Mouse (Mus musculus) intestine, embryonic 15.5 days (tissue): Measurements from ENCODE around the gene Gm10112. TPM values are rescaled to one million over a fixed set of nuclear protein-coding genes. Genes with fewer than 3 reads are reported as not detected.

Experiments used
- ATAC-seq: fragments of 200-750 bp; cut with Nextera tagmentation; 2 replicates; pipeline ENCODE4 v1.8.0; 2017; ENCODE audit warnings: moderate TSS enrichment, moderate library complexity
- H3K27ac ChIP-seq: fragments of 300-500 bp; sonication (generic); 2 replicates; pipeline ENCODE4 v1.5.1; 2015; ENCODE audit warnings: mild to moderate bottlenecking, inconsistent platforms
- H3K27me3 ChIP-seq: fragments of 300-500 bp; sonication (generic); replicated peaks from 2 replicates; pipeline ENCODE4 v1.6.1; 2015; ENCODE audit warnings: inconsistent platforms
- H3K36me3 ChIP-seq: fragments of 300-500 bp; sonication (generic); 2 replicates; pipeline ENCODE4 v1.6.1; 2015; ENCODE audit warnings: inconsistent platforms
- H3K4me1 ChIP-seq: fragments of 300-500 bp; sonication (generic); replicated peaks from 2 replicates; pipeline ENCODE4 v1.6.1; 2015; ENCODE audit warnings: inconsistent platforms
- H3K4me2 ChIP-seq: fragments of 300-500 bp; sonication (generic); replicated peaks from 2 replicates; pipeline ENCODE4 v1.6.1; 2015; ENCODE audit warnings: mild to moderate bottlenecking, inconsistent platforms
- H3K4me3 ChIP-seq: fragments of 300-500 bp; sonication (generic); replicated peaks from 2 replicates; pipeline ENCODE4 v1.5.1; 2015; ENCODE audit warnings: inconsistent platforms
- H3K9ac ChIP-seq: fragments of 300-500 bp; sonication (generic); 2 replicates; pipeline ENCODE4 v1.6.1; 2015; ENCODE audit warnings: inconsistent platforms
- H3K9me3 ChIP-seq: fragments of 300-500 bp; sonication (generic); 2 replicates; pipeline ENCODE4 v1.6.1; 2016; ENCODE audit warnings: inconsistent platforms
- WGBS: fragments of 180-500 bp; shearing (Covaris S2); methylation state at CpG from one replicate; pipeline ENCODE4 v1.1.7; 2015; 5-methylcytosine and 5-hydroxymethylcytosine counted together
- polyA plus RNA-seq: library from polyadenylated mRNA; unstranded; fragments of >200 nt; fragmentation: Nextera tagmentation; extraction: Ambion mirVana; gene quantifications from 2 replicates; pipeline ENCODE4 v1.2.1, GENCODE M21; 2015

Gm10112 gene
- not detected in 2 replicates for polyA plus RNA-seq

DNA sequence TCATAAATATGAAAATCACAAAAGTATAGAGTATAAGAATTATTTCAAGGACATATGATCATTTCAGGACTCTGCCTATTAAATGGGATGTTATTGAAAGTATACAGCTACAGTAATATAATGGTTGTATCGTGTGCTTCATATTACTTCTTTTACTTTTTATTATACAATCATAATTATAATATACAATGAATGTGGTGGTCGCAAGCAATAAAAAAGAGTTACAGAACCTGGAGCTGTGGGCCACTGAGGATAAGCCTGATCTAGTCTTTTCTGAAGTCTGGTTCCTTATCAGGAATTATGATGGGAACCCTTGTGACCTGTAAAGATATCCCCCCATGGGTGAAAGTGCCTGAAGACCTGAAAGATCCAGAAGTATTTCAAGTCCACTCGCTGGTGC, at the start of gene Gm10112:
TSS of gene Gm10112 (plus strand) at position 301 of the 400 bp plus-strand sequence.
- H3K27ac ChIP-seq, result no peak within 1 kb of the TSS
- WGBS, result 92% methylated on average over 3 of the region's 3 CpGs
- H3K4me1 ChIP-seq, result no peaks in the 10 kb centered on the region
- H3K27me3 ChIP-seq, result no peaks in the 10 kb centered on the region
- H3K9ac ChIP-seq, result no peak within 1 kb of the TSS
- no peak within 1 kb of the TSS for H3K4me2 ChIP-seq
- no peak within 1 kb of the TSS for H3K4me3 ChIP-seq
- H3K9me3 ChIP-seq, result no peaks in the 10 kb centered on the region
- no peaks in the 10 kb centered on the region for H3K36me3 ChIP-seq
- ATAC-seq, result no peak

DNA sequence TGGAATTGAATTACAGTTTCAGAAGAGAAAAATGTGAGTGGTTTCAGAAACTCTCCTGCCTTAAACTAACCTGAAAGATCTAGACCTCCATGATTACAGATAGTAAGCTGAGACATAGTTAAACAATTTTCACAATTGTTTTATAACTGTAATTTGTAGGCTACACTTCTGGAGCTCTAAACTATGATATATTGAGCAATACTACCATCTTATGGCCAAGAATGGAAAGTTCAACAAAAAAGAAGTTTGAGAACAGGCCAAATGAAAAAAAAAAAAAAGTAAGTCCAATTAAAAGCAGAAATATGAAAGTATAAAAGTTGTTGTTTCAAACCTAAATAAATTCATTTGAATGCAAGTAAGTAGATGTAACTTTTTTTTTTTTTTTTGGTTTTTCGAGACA, 21.4 kb downstream of the Gm10112 start:
- Histone ChIP-seq H3K27me3 (no peaks in the 10 kb centered on the region), H3K4me1 (no peaks in the 10 kb centered on the region), H3K4me3 (no peak overlapping the region), H3K4me2 (no peak overlapping the region), H3K36me3 (no peaks in the 10 kb centered on the region), H3K27ac (no peak overlapping the region), H3K9me3 (no peaks in the 10 kb centered on the region), H3K9ac (no peak overlapping the region)
- WGBS, result 92% methylated on average over 1 of the region's 1 CpGs
- no peak for ATAC-seq

DNA sequence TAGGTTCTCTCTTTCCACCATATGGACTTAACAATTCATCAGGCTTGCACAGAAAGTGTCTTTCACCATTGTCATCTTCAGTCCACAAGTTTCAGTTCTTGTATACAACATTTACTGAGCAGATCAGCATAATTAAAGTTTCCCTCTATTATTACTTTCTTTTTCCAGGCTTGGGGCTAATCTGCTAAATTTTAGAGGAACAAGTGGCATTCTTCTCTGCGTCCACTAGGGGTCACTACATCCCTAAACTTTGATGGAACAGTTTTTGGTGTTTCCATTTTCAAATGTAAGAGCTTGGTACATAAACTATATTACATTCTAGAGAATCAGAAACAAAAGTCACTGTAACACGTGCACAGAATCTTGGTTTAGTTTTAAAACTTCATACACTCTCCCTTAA, 28.2 kb downstream of the Gm10112 start:
- H3K36me3 ChIP-seq, result no peaks in the 10 kb centered on the region
- no peak overlapping the region for H3K9ac ChIP-seq
- H3K4me2 ChIP-seq, result no peak overlapping the region
- WGBS, result 3% methylated on average over 2 of the region's 2 CpGs
- H3K9me3 ChIP-seq, result no peaks in the 10 kb centered on the region
- H3K4me3 ChIP-seq, result no peak overlapping the region
- ATAC-seq, result no peak
- H3K27me3 ChIP-seq, result no peaks in the 10 kb centered on the region
- H3K4me1 ChIP-seq, result no peaks in the 10 kb centered on the region
- no peak overlapping the region for H3K27ac ChIP-seq

DNA sequence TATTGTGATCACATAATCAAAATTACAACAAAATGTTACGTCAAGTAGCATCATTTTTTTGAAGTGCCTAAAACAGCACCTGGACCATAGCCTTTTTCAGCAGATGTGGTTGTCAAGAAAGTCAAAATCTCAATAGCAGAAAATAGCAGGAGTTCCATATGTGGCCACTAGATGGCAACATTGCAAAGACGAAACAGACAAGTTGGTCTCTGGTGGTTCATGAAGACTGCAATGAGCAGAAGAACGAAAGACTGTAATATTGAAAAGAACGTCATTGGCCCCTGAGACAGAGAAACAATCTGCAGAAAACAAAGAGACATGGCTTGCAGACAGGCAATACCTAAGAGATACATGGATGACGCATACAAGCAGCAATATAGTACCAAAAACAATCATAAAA, 42.1 kb downstream of the Gm10112 start:
- Histone ChIP-seq H3K9me3 (no peaks in the 10 kb centered on the region), H3K9ac (no peak overlapping the region), H3K4me3 (no peak overlapping the region), H3K4me1 (no peaks in the 10 kb centered on the region), H3K27ac (no peak overlapping the region), H3K27me3 (no peaks in the 10 kb centered on the region), H3K36me3 (no peaks in the 10 kb centered on the region), H3K4me2 (no peak overlapping the region)
- no peak; the same call in 1 of the 2 replicates for ATAC-seq
- WGBS, result 13% methylated on average over 5 of the region's 5 CpGs

Other genes with a start within 250 kb of the Gm10112 start
- not detected in 2 replicates for gene Cylc1, start 57.9 kb upstream of the Gm10112 start, polyA plus RNA-seq